Mouse (Mus musculus): ENCODE measurements at regions not wholly inside any gene's neighbourhood (a gene's known extent, or its start where the extent isn't known, plus 50 kb on each side); places are given as distances from the start of the nearest gene placed in this dataset.

GRCm38 (mm10) chr12:27941053-27941452 is 598.7 kb upstream of the Sox11 start:
- TF ChIP-seq CTCF (IDR thresholded peaks at IDR 0.05; ENCODE audit: low read depth, low read length): no peak
- TF ChIP-seq POLR2A (IDR thresholded peaks at IDR 0.05; ENCODE audit: borderline replicate concordance, low read depth, low read length): no peak

Data from bone marrow macrophage, adult 2 months (primary cell).